Mouse (Mus musculus) forebrain, postnatal 0 days (tissue): ENCODE data around the gene Immp2l. TPM values are rescaled to one million over a fixed set of nuclear protein-coding genes. Genes with fewer than 3 reads are reported as not detected.

Experiments
- ATAC-seq: fragments of 200-750 bp; cut with Nextera tagmentation; 2 replicates; pipeline ENCODE4 v1.8.0; 2017; ENCODE audit warnings: mild to moderate bottlenecking, moderate library complexity
- DNase-seq: peaks from one replicate; pipeline ENCODE4 v3.0.0-alpha.2; 2015
- H3K27ac ChIP-seq: fragments of 300-500 bp; sonication (generic); 2 replicates; pipeline ENCODE4 v1.5.1; 2014; ENCODE audit warnings: low read depth, mild to moderate bottlenecking, antibody characterized with exemption, low read length, moderate library complexity, mixed read lengths
- H3K27me3 ChIP-seq: fragments of 300-500 bp; sonication (generic); 2 replicates; pipeline ENCODE4 v1.6.1; 2014; ENCODE audit warnings: mild to moderate bottlenecking, low read length, mixed read lengths; ENCODE audit not compliant: insufficient read depth
- H3K36me3 ChIP-seq: fragments of 300-500 bp; sonication (generic); 2 replicates; pipeline ENCODE4 v1.6.1; 2014; ENCODE audit warnings: mild to moderate bottlenecking, moderate library complexity; ENCODE audit not compliant: insufficient read depth
- H3K4me1 ChIP-seq: fragments of 300-500 bp; sonication (generic); 2 replicates; pipeline ENCODE4 v1.6.1; 2014; ENCODE audit warnings: antibody characterized with exemption; ENCODE audit not compliant: insufficient read depth
- H3K4me2 ChIP-seq: fragments of 300-500 bp; sonication (generic); 2 replicates; pipeline ENCODE4 v1.6.1; 2014; ENCODE audit warnings: low read depth, mild to moderate bottlenecking, moderate library complexity
- H3K4me3 ChIP-seq: fragments of 300-500 bp; sonication (generic); 2 replicates; pipeline ENCODE4 v1.5.1; 2014; ENCODE audit warnings: low read depth, low read length, mixed read lengths
- H3K9ac ChIP-seq: fragments of 300-500 bp; sonication (generic); 2 replicates; pipeline ENCODE4 v1.6.1; 2014; ENCODE audit warnings: mild to moderate bottlenecking
- H3K9me3 ChIP-seq: fragments of 300-500 bp; sonication (generic); 2 replicates; pipeline ENCODE4 v1.6.1; 2016; ENCODE audit warnings: low read length
- CTCF ChIP-seq: sonication (generic); IDR thresholded peaks from 2 replicates; pipeline ENCODE4 v1.5.1; 2016; ENCODE audit warnings: antibody characterized with exemption, control low read depth, low read depth
- WGBS: fragments of 180-500 bp; shearing (Covaris S2); extraction: QIAGEN DNeasy Blood & Tissue Kit; methylation state at CpG from one replicate; pipeline ENCODE4 v1.1.7; 2014; 5-methylcytosine and 5-hydroxymethylcytosine counted together
- polyA plus RNA-seq: library from polyadenylated mRNA; unstranded; fragments of >200 nt; fragmentation: Nextera tagmentation; extraction: Ambion mirVana; gene quantifications from 2 replicates; pipeline ENCODE4 v1.2.1, GENCODE M21; 2015
- total RNA-seq: library from RNA; depleted of rRNA; stranded (reverse); fragments of >200 nt; gene quantifications from 2 replicates; pipeline ENCODE4 v1.2.3, GENCODE M21; 2014

Immp2l gene
- total and polyA plus RNA-seq, 2 experiments from 2014 or later, result 5.9 to 19.4 TPM

GRCm38 (mm10) chr12:41084370-41085089 is 60.6 kb downstream of the Immp2l start:
- WGBS, result 77% methylated on average over 2 of the region's 2 CpGs
- Histone ChIP-seq H3K9ac (no peak overlapping the region), H3K4me1 (no peaks in the 10 kb centered on the region), H3K36me3 (no peaks in the 10 kb centered on the region), H3K4me2 (no peak overlapping the region), H3K27ac (no peak overlapping the region), H3K4me3 (no peak overlapping the region), H3K9me3 (0 out of 2 replicates have a peak, but pooled peaks cover 5% of the 10 kb centered on the region), H3K27me3 (no peaks in the 10 kb centered on the region)
- DNase-seq (no peak), ATAC-seq (no peak)
- TF ChIP-seq CTCF, result no peak

GRCm38 (mm10) chr12:41089931-41090366 is 66.1 kb downstream of the Immp2l start:
- Histone ChIP-seq H3K4me3 (no peak overlapping the region), H3K4me1 (no peaks in the 10 kb centered on the region), H3K9me3 (no peaks in the 10 kb centered on the region), H3K9ac (no peak overlapping the region), H3K4me2 (no peak overlapping the region), H3K27me3 (no peaks in the 10 kb centered on the region), H3K27ac (no peak overlapping the region), H3K36me3 (no peaks in the 10 kb centered on the region)
- TF ChIP-seq CTCF, result no peak
- WGBS, result 79% methylated on average over 5 of the region's 5 CpGs
- no peak for ATAC-seq
- no peak for DNase-seq

- Histone ChIP-seq H3K4me2 (no peak overlapping the region), H3K4me3 (no peak overlapping the region), H3K36me3 (no peaks in the 10 kb centered on the region), H3K9me3 (no peaks in the 10 kb centered on the region), H3K4me1 (no peaks in the 10 kb centered on the region), H3K27me3 (no peaks in the 10 kb centered on the region), H3K27ac (no peak overlapping the region), H3K9ac (no peak overlapping the region)
- ATAC-seq (no peak), DNase-seq (no peak)
- WGBS, result 78% methylated on average over 2 of the region's 2 CpGs
- no peak for TF ChIP-seq CTCF
Observed at GRCm38 (mm10) chr12:41090771-41091170, 66.9 kb downstream of the Immp2l start.

- no peak overlapping the region for H3K4me2 ChIP-seq
Observed at GRCm38 (mm10) chr12:41091316-41091715, 67.4 kb downstream of the Immp2l start.

GRCm38 (mm10) chr12:41096045-41096444 is 72.2 kb downstream of the Immp2l start:
- no peak overlapping the region for H3K4me2 ChIP-seq
- no peak overlapping the region for H3K4me3 ChIP-seq
- no peak for DNase-seq
- no peaks in the 10 kb centered on the region for H3K4me1 ChIP-seq
- H3K27me3 ChIP-seq, result no peaks in the 10 kb centered on the region
- H3K27ac ChIP-seq, result no peak overlapping the region
- no peaks in the 10 kb centered on the region for H3K9me3 ChIP-seq
- TF ChIP-seq CTCF, result no peak
- no peaks in the 10 kb centered on the region for H3K36me3 ChIP-seq
- no peak overlapping the region for H3K9ac ChIP-seq
- 73% methylated on average over 4 of the region's 4 CpGs for WGBS
- ATAC-seq, result no peak

More at GRCm38 (mm10) chr12:41091316-41091715, 67.4 kb downstream of the Immp2l start:
- no peak overlapping the region for H3K27ac ChIP-seq
- ATAC-seq (no peak), DNase-seq (no peak)
- 82% methylated on average over 2 of the region's 2 CpGs for WGBS
- no peak overlapping the region for H3K9ac ChIP-seq
- H3K4me3 ChIP-seq, result no peak overlapping the region
- H3K36me3 ChIP-seq, result no peaks in the 10 kb centered on the region
- no peaks in the 10 kb centered on the region for H3K27me3 ChIP-seq
- no peak for TF ChIP-seq CTCF
- no peaks in the 10 kb centered on the region for H3K9me3 ChIP-seq
- H3K4me1 ChIP-seq, result no peaks in the 10 kb centered on the region

GRCm38 (mm10) chr12:41097406-41097805 is 73.5 kb downstream of the Immp2l start:
- H3K4me3 ChIP-seq, result no peak overlapping the region
- H3K36me3 ChIP-seq, result no peaks in the 10 kb centered on the region
- H3K27me3 ChIP-seq, result no peaks in the 10 kb centered on the region
- peak; percentile 30; the same call in 1 of the 2 replicates for TF ChIP-seq CTCF
- DNase-seq, result no peak
- H3K4me2 ChIP-seq, result no peak overlapping the region
- no peaks in the 10 kb centered on the region for H3K4me1 ChIP-seq
- H3K9ac ChIP-seq, result no peak overlapping the region
- no peaks in the 10 kb centered on the region for H3K9me3 ChIP-seq
- no peak for ATAC-seq
- no peak overlapping the region for H3K27ac ChIP-seq
- WGBS, result 51% methylated on average over 5 of the region's 5 CpGs

- TF ChIP-seq CTCF, result no peak
- no peak for ATAC-seq
- Histone ChIP-seq H3K27ac (no peak overlapping the region), H3K9me3 (no peaks in the 10 kb centered on the region), H3K27me3 (no peaks in the 10 kb centered on the region), H3K4me1 (no peaks in the 10 kb centered on the region), H3K36me3 (no peaks in the 10 kb centered on the region), H3K4me2 (no peak overlapping the region), H3K9ac (no peak overlapping the region), H3K4me3 (no peak overlapping the region)
- WGBS, result 18% methylated on average over 2 of the region's 2 CpGs
- no peak for DNase-seq
Observed at GRCm38 (mm10) chr12:41109011-41109410, 85.1 kb downstream of the Immp2l start.
